Mouse (Mus musculus): Measurements from ENCODE around the gene Hspa1b. TPM values are rescaled to one million over a fixed set of nuclear protein-coding genes. Genes with fewer than 3 reads are reported as not detected.
A peak's percentile ranks its signal among the peaks of the same experiment; 100 is the strongest.
"Not testable (repeated sequence)": the region's sequence is repeated elsewhere in the genome, so short reads cannot be mapped to it uniquely, and the experiment has no call there.

The Hspa1b gene
- 0.54 and 0.84 TPM in 2 replicates for polyA plus RNA-seq (2015; fragmentation: Nextera tagmentation; extraction: Ambion mirVana)

GRCm38 (mm10) chr17:34959130-34959778 is at the start of gene Hspa1b:
Gene Hspa1b (minus strand): TSS chr17:34959238.
- under 1% methylated on average over 29 of the region's 32 CpGs for WGBS
- H3K4me3 ChIP-seq (replicated peaks), result peak within 1 kb of the TSS; percentile 45
- peak within 1 kb of the TSS; percentile 86 for H3K27ac ChIP-seq (replicated peaks)
- ATAC-seq (ENCODE audit: low FRiP score), result peak; percentile 93
- H3K9ac ChIP-seq (replicated peaks), result peak within 1 kb of the TSS; percentile 45
- not testable (repeated sequence) for H3K36me3 ChIP-seq; H3K9me3 ChIP-seq (replicated peaks)
- peaks cover 49% of the 10 kb centered on the region for H3K27me3 ChIP-seq (replicated peaks)
- peak within 1 kb of the TSS; percentile 81 for H3K4me2 ChIP-seq
- H3K4me1 ChIP-seq, result peaks cover 11% of the 10 kb centered on the region

DNA sequence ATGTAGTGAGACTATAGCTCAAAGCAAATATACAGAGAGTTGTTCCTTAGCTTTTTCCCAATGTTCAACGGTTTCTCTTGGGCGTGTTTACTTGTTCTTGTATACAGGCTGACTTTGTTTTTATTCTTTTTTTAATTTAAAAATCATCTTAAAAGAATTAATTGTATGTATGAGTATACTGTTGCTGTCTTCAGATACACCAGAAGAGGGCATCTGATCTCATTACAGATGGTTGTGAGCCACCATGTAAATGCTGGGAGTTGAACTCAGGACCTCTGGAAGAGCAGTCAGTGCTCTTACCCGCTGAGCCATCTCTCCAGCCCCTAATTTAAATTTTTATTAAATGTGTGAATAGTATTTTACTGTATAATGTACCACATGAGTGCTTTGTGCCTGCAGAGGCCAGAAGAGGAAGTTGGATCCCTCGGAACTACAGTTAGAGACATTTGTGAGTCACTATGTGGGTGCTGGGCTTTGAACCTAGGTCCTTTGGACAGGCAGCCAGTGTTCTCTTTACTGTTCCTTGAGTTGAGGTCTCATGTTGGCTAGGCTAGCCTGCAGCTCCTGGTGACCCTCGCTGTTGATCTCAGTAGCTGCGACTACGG is 48.5 kb upstream of the Hspa1b start:
- ATAC-seq (ENCODE audit: low FRiP score), result no peak

GRCm38 (mm10) chr17:35005902-35006301 is 46.9 kb upstream of the Hspa1b start:
- H3K9me3 ChIP-seq (replicated peaks), result not testable (repeated sequence)
- peaks cover 55% of the 10 kb centered on the region for H3K36me3 ChIP-seq
- 91% methylated on average over 5 of the region's 5 CpGs for WGBS

More for the DNA sequence above, 48.5 kb upstream of the Hspa1b start:
- H3K36me3 ChIP-seq, result peaks cover 71% of the 10 kb centered on the region
- no peak overlapping the region for H3K9ac ChIP-seq (replicated peaks)
- no peaks in the 10 kb centered on the region for H3K9me3 ChIP-seq (replicated peaks)
- H3K4me1 ChIP-seq, result peaks cover 12% of the 10 kb centered on the region
- WGBS, result 97% methylated on average over 7 of the region's 7 CpGs
- no peak overlapping the region for H3K4me3 ChIP-seq (replicated peaks)
- H3K4me2 ChIP-seq, result no peak overlapping the region
- no peaks in the 10 kb centered on the region for H3K27me3 ChIP-seq (replicated peaks)
- H3K27ac ChIP-seq (replicated peaks), result no peak overlapping the region

GRCm38 (mm10) chr17:35005158-35005557 is 46.1 kb upstream of the Hspa1b start:
- WGBS, result 95% methylated on average over 10 of the region's 10 CpGs
- no peak for ATAC-seq (ENCODE audit: low FRiP score)

More at GRCm38 (mm10) chr17:35005902-35006301, 46.9 kb upstream of the Hspa1b start:
- not testable (repeated sequence) for H3K4me3 ChIP-seq (replicated peaks); H3K27me3 ChIP-seq (replicated peaks); H3K9ac ChIP-seq (replicated peaks); H3K4me2 ChIP-seq; H3K27ac ChIP-seq (replicated peaks); ATAC-seq (ENCODE audit: low FRiP score)
- H3K4me1 ChIP-seq, result peaks cover 23% of the 10 kb centered on the region

DNA sequence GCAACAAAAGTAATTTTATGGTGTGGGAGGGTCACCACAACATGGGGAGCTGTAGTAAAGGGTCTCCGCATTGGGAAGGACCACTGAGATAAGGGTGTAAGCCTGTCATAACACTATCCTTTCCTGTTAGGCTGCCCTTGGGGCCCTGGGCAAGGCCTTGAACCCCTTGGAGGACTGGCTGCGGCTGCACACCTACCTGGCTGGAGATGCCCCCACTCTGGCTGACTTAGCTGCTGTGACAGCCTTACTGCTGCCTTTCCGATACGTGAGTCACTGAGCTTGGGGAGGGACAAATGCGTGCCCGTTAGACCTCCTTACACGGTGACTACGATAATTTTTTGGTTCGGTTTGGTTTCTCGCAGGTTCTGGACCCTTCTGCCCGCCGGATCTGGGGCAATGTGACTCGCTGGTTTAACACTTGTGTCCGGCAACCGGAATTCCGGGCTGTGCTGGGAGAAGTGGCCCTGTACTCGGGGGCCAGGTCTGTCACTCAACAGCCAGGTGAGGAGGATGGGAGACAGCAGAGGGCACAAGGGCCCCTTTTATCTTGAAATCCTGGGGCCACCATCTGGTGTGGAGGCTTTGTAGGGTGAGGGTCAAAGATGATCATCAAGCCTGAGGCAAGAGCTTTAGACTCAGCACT is 45.2 kb upstream of the Hspa1b start:
- H3K27ac ChIP-seq (replicated peaks), result no peak overlapping the region
- H3K36me3 ChIP-seq, result peaks cover 42% of the 10 kb centered on the region
- H3K27me3 ChIP-seq (replicated peaks), result no peaks in the 10 kb centered on the region
- no peak overlapping the region for H3K4me3 ChIP-seq (replicated peaks)
- H3K4me1 ChIP-seq, result peaks cover 30% of the 10 kb centered on the region
- no peaks in the 10 kb centered on the region for H3K9me3 ChIP-seq (replicated peaks)
- no peak overlapping the region for H3K9ac ChIP-seq (replicated peaks)
- no peak overlapping the region for H3K4me2 ChIP-seq
- whole genome bisulfite sequencing, result 95% methylated on average over 17 of the region's 17 CpGs
- ATAC-seq (ENCODE audit: low FRiP score), result no peak

More at GRCm38 (mm10) chr17:35005158-35005557, 46.1 kb upstream of the Hspa1b start:
- H3K36me3 ChIP-seq, result peaks cover 48% of the 10 kb centered on the region
- no peak overlapping the region for H3K27ac ChIP-seq (replicated peaks)
- H3K4me1 ChIP-seq, result peaks cover 24% of the 10 kb centered on the region
- H3K27me3 ChIP-seq (replicated peaks), result no peaks in the 10 kb centered on the region
- no peak overlapping the region for H3K9ac ChIP-seq (replicated peaks)
- H3K4me3 ChIP-seq (replicated peaks), result no peak overlapping the region
- H3K4me2 ChIP-seq, result no peak overlapping the region
- no peaks in the 10 kb centered on the region for H3K9me3 ChIP-seq (replicated peaks)

GRCm38 (mm10) chr17:35003022-35003838 is 44.2 kb upstream of the Hspa1b start:
- H3K4me1 ChIP-seq, result peaks cover 30% of the 10 kb centered on the region
- 76% methylated on average over 9 of the region's 9 CpGs for WGBS
- H3K4me2 ChIP-seq, result peak overlapping the region; percentile 99
- H3K27me3 ChIP-seq (replicated peaks), result no peaks in the 10 kb centered on the region
- ATAC-seq (ENCODE audit: low FRiP score), result no peak
- no peak overlapping the region for H3K4me3 ChIP-seq (replicated peaks)
- H3K27ac ChIP-seq (replicated peaks), result no peak overlapping the region
- H3K36me3 ChIP-seq, result peaks cover 33% of the 10 kb centered on the region
- 0 out of 2 replicates have a peak overlapping the region, but pooled peaks have one; percentile 96 for H3K9ac ChIP-seq (replicated peaks)
- no peaks in the 10 kb centered on the region for H3K9me3 ChIP-seq (replicated peaks)

- Histone ChIP-seq H3K9me3 (replicated peaks) (no peaks in the 10 kb centered on the region), H3K36me3 (peaks cover 26% of the 10 kb centered on the region), H3K4me1 (peaks cover 30% of the 10 kb centered on the region), H3K27ac (replicated peaks) (peak overlapping the region; percentile 95), H3K27me3 (replicated peaks) (no peaks in the 10 kb centered on the region), H3K9ac (replicated peaks) (peak overlapping the region; percentile 96), H3K4me2 (peak overlapping the region; percentile 99), H3K4me3 (replicated peaks) (peak overlapping the region; percentile 91)
- 12% methylated on average over 12 of the region's 12 CpGs for WGBS
- ATAC-seq (ENCODE audit: low FRiP score), result no peak
Measured at GRCm38 (mm10) chr17:35002153-35002865, 43.3 kb upstream of the Hspa1b start.

GRCm38 (mm10) chr17:35001452-35002152 is 42.6 kb upstream of the Hspa1b start:
- peak; percentile 32 for ATAC-seq (ENCODE audit: low FRiP score)

GRCm38 (mm10) chr17:35000717-35001451 is 41.8 kb upstream of the Hspa1b start, which contains the start of gene Vars:
Gene Vars (plus strand): TSS chr17:35000987.
- H3K9ac ChIP-seq (replicated peaks), result peak within 1 kb of the TSS; percentile 96
- H3K4me3 ChIP-seq (replicated peaks), result peak within 1 kb of the TSS; percentile 91
- H3K9me3 ChIP-seq (replicated peaks), result no peaks in the 10 kb centered on the region
- peak; percentile 89 for ATAC-seq (ENCODE audit: low FRiP score)
- peak within 1 kb of the TSS; percentile 95 for H3K27ac ChIP-seq (replicated peaks)
- H3K4me1 ChIP-seq, result peaks cover 30% of the 10 kb centered on the region
- no peaks in the 10 kb centered on the region for H3K27me3 ChIP-seq (replicated peaks)
- H3K36me3 ChIP-seq, result peaks cover 19% of the 10 kb centered on the region
- peak within 1 kb of the TSS; percentile 99 for H3K4me2 ChIP-seq
- under 1% methylated on average over 81 of the region's 83 CpGs for WGBS

More at GRCm38 (mm10) chr17:35001452-35002152, 42.6 kb upstream of the Hspa1b start:
- Histone ChIP-seq H3K36me3 (peaks cover 24% of the 10 kb centered on the region), H3K9ac (replicated peaks) (peak overlapping the region; percentile 96), H3K4me3 (replicated peaks) (peak overlapping the region; percentile 91), H3K4me1 (peaks cover 30% of the 10 kb centered on the region), H3K27me3 (replicated peaks) (no peaks in the 10 kb centered on the region), H3K4me2 (peak overlapping the region; percentile 99), H3K9me3 (replicated peaks) (no peaks in the 10 kb centered on the region), H3K27ac (replicated peaks) (peak overlapping the region; percentile 95)
- WGBS, result under 1% methylated on average over 35 of the region's 35 CpGs

All from neural tube, embryonic 15.5 days (tissue).